Mouse (Mus musculus) liver, adult 2 months (tissue): ENCODE data around the gene Hist1h3e.
"Not testable (repeated sequence)": the region's sequence is repeated elsewhere in the genome, so short reads cannot be mapped to it uniquely, and the experiment has no call there.

Source experiments
- CTCF ChIP-seq: fragments of 200-500 bp; IDR thresholded peaks from 2 replicates; pipeline ENCODE4 v1.5.1; 2011; ENCODE audit warnings: low read depth, low read length, control low read depth
- POLR2A ChIP-seq: fragments of 200-500 bp; IDR thresholded peaks from 2 replicates; pipeline ENCODE4 v1.6.1; 2011; ENCODE audit warnings: low read length, control low read depth; ENCODE audit not compliant: insufficient read depth; ENCODE audit errors: extremely low read depth

DNA sequence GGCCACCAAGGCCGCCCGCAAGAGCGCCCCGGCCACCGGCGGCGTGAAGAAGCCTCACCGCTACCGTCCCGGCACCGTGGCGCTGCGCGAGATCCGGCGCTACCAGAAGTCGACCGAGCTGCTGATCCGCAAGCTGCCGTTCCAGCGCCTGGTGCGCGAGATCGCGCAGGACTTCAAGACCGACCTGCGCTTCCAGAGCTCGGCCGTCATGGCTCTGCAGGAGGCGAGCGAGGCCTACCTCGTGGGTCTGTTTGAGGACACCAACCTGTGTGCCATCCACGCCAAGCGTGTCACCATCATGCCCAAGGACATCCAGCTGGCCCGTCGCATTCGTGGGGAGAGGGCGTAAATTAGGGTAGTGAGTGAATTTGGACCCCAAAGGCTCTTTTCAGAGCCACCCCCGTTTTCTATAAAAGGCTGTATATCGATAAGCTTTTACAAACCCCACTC is 13.7 kb upstream of the Hist1h3e start:
- not testable (repeated sequence) for TF ChIP-seq CTCF, POLR2A
